Mouse (Mus musculus): ENCODE measurements around the gene Nid1. TPM values are rescaled to one million over a fixed set of nuclear protein-coding genes. Genes with fewer than 3 reads are reported as not detected.

Gene Nid1
- total RNA-seq, 2 experiments from 2014 or later: 98.8 to 118 TPM

Other genes with a start within 250 kb of the Nid1 start
- 1 to 10 TPM; 6.1 to 6.3 TPM for gene Gpr137b, start 43.5 kb upstream of the Nid1 start, total RNA-seq (2021)
- 10 to 100 TPM in 1 of 2 experiments, 1 to 10 TPM in 1; 8.3 to 12.0 TPM for gene Lyst, start 152.8 kb downstream of the Nid1 start, total RNA-seq (2021)

All from heart, postnatal 25 days (tissue).